Mouse (Mus musculus) cerebellum, adult 2 months (tissue): ENCODE measurements around the gene Rybp. TPM values are rescaled to one million over a fixed set of nuclear protein-coding genes. Genes with fewer than 3 reads are reported as not detected.
A peak's percentile ranks its signal among the peaks of the same experiment; 100 is the strongest.

Experiments used
- DNase-seq, 2 experiments: peaks; one replicate each; pipeline ENCODE4 v3.0.0; 2021
- H3K27ac ChIP-seq: fragments of 200-500 bp; 2 replicates; pipeline ENCODE4 v1.5.1; 2012; ENCODE audit warnings: low read length, control low read depth, inconsistent platforms; ENCODE audit not compliant: insufficient read depth
- H3K27me3 ChIP-seq: fragments of 200-500 bp; 2 replicates; pipeline ENCODE4 v1.6.1; 2012; ENCODE audit warnings: inconsistent platforms, mild to moderate bottlenecking, low read length, moderate library complexity; ENCODE audit not compliant: control insufficient read depth, insufficient read depth
- H3K4me1 ChIP-seq: fragments of 200-500 bp; 2 replicates; pipeline ENCODE4 v1.6.1; 2011; ENCODE audit warnings: low read length; ENCODE audit not compliant: control insufficient read depth, insufficient read depth
- H3K4me3 ChIP-seq: fragments of 200-500 bp; replicated peaks from 2 replicates; pipeline ENCODE3; 2011; ENCODE audit warnings: mild to moderate bottlenecking, low read depth, low read length, control low read depth; ENCODE audit not compliant: insufficient read depth
- CTCF ChIP-seq: fragments of 200-500 bp; IDR thresholded peaks from 2 replicates; pipeline ENCODE4 v1.5.1; 2011; ENCODE audit warnings: low read depth, mild to moderate bottlenecking, control low read depth, low read length, moderate library complexity, borderline replicate concordance; ENCODE audit not compliant: insufficient read depth
- POLR2A ChIP-seq: fragments of 200-500 bp; IDR thresholded peaks from 2 replicates; pipeline ENCODE4 v1.6.1; 2011; ENCODE audit warnings: low read length, control low read depth, borderline replicate concordance; ENCODE audit not compliant: insufficient read depth
- WGBS: fragments of 180-500 bp; shearing (Covaris S2); methylation state at CpG from one replicate; pipeline ENCODE4 v1.1.7; 2018; 5-methylcytosine and 5-hydroxymethylcytosine counted together
- polyA plus RNA-seq: library from polyadenylated mRNA; depleted of rRNA; stranded (reverse); fragments of >200 nt; gene quantifications from 2 replicates; pipeline ENCODE4 v1.2.3, GENCODE M21; 2012

Gene Rybp
- polyA plus RNA-seq, 1 experiment: 31.7 TPM

GRCm38 (mm10) chr6:100206741-100207275, 80.5 kb downstream of the Rybp start:
- no peak for DNase-seq
- no peaks in the 10 kb centered on the region; the same call in 1 of the 2 replicates for H3K27me3 ChIP-seq
- TF ChIP-seq CTCF: no peak
- TF ChIP-seq POLR2A: no peak
- no peak overlapping the region for H3K4me3 ChIP-seq
- H3K4me1 ChIP-seq: peaks cover 6% of the 10 kb centered on the region; the same call in 1 of the 2 replicates
- no peak overlapping the region for H3K27ac ChIP-seq
- WGBS: 17% methylated on average over 14 of the region's 14 CpGs

- Histone ChIP-seq H3K27me3 (no peaks in the 10 kb centered on the region; the same call in 1 of the 2 replicates), H3K4me1 (peaks cover 6% of the 10 kb centered on the region; the same call in 1 of the 2 replicates), H3K27ac (no peak overlapping the region), H3K4me3 (no peak overlapping the region)
- 96% methylated on average over 1 of the region's 1 CpGs for WGBS
- DNase-seq: no peak
- TF ChIP-seq CTCF: no peak
- TF ChIP-seq POLR2A: no peak
Measured at GRCm38 (mm10) chr6:100206261-100206660, 81.0 kb downstream of the Rybp start.

GRCm38 (mm10) chr6:100204436-100204835, 82.8 kb downstream of the Rybp start:
- DNase-seq: peak; percentile 27 to 30
- no peak for TF ChIP-seq CTCF
- TF ChIP-seq POLR2A: no peak
- H3K4me3 ChIP-seq: no peak overlapping the region
- peaks cover 6% of the 10 kb centered on the region; the same call in 1 of the 2 replicates for H3K4me1 ChIP-seq
- whole genome bisulfite sequencing: 12% methylated on average over 7 of the region's 7 CpGs
- H3K27me3 ChIP-seq: no peaks in the 10 kb centered on the region; the same call in 1 of the 2 replicates
- H3K27ac ChIP-seq: no peak overlapping the region

- no peak for DNase-seq
- Histone ChIP-seq H3K27ac (no peak overlapping the region), H3K4me1 (peaks cover 6% of the 10 kb centered on the region; the same call in 1 of the 2 replicates), H3K4me3 (no peak overlapping the region), H3K27me3 (no peaks in the 10 kb centered on the region; the same call in 1 of the 2 replicates)
- TF ChIP-seq CTCF (no peak), POLR2A (no peak)
- 51% methylated on average over 3 of the region's 3 CpGs for WGBS
Measured at GRCm38 (mm10) chr6:100203492-100203891, 83.8 kb downstream of the Rybp start.

GRCm38 (mm10) chr6:100202091-100202490, 85.2 kb downstream of the Rybp start:
- no peaks in the 10 kb centered on the region; the same call in 1 of the 2 replicates for H3K27me3 ChIP-seq
- WGBS: 87% methylated on average over 1 of the region's 1 CpGs
- no peak for DNase-seq
- H3K27ac ChIP-seq: no peak overlapping the region
- H3K4me1 ChIP-seq: peaks cover 6% of the 10 kb centered on the region; the same call in 1 of the 2 replicates
- H3K4me3 ChIP-seq: no peak overlapping the region
- no peak for TF ChIP-seq CTCF

GRCm38 (mm10) chr6:100197102-100197501, 90.2 kb downstream of the Rybp start:
- 58% methylated on average over 5 of the region's 5 CpGs for WGBS
- no peak for TF ChIP-seq CTCF
- Histone ChIP-seq H3K27ac (no peak overlapping the region), H3K4me3 (no peak overlapping the region), H3K4me1 (no peaks in the 10 kb centered on the region), H3K27me3 (no peaks in the 10 kb centered on the region; the same call in 1 of the 2 replicates)
- DNase-seq: no peak

- H3K4me1 ChIP-seq: no peaks in the 10 kb centered on the region
- 63% methylated on average over 7 of the region's 7 CpGs for WGBS
- DNase-seq: no peak
- no peak overlapping the region for H3K4me3 ChIP-seq
- TF ChIP-seq CTCF (no peak), POLR2A (no peak)
- H3K27me3 ChIP-seq: no peaks in the 10 kb centered on the region; the same call in 1 of the 2 replicates
- no peak overlapping the region for H3K27ac ChIP-seq
Measured at GRCm38 (mm10) chr6:100195870-100196409, 91.3 kb downstream of the Rybp start.

GRCm38 (mm10) chr6:100195091-100195490, 92.2 kb downstream of the Rybp start:
- no peak for DNase-seq
- Histone ChIP-seq H3K27ac (no peak overlapping the region), H3K4me1 (no peaks in the 10 kb centered on the region), H3K4me3 (no peak overlapping the region), H3K27me3 (no peaks in the 10 kb centered on the region; the same call in 1 of the 2 replicates)
- TF ChIP-seq POLR2A (no peak), CTCF (no peak)
- 85% methylated on average over 5 of the region's 5 CpGs for WGBS
